Mouse (Mus musculus): ENCODE measurements around the gene Tmem63a.

DNA sequence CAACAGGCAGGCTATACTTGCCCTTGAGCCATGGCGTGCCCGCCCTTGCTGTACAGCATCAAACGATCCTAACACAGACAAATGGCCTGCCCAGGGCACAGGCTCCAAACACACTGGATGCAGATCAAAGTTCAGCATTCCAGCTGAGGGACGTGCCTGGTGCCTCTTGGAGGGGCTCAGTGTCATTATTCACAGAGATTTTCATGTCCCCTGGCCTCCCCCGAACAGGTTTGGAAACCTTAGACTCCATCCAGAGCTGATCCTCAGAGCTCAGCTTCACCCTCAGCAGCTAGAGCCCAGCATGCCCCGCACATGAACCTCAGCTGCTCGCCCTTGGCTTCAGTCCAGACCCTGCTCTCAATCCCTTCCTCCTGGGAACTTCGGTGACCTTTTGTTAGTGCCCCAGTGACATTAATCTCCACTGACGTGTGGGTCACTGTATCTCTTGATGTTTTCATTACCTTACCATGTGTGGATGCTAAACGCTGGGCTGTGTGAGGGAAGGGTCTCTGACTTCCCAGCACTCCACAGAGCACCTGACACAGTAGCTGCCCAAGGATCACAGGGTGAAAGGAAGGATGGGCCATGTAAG lies 58.5 kb downstream of the Tmem63a start:
- TF ChIP-seq CTCF (IDR thresholded peaks at IDR 0.05; ENCODE audit: extremely low read depth, insufficient read depth, low read length), result no peak
- TF ChIP-seq POLR2A (IDR thresholded peaks at IDR 0.05; ENCODE audit: extremely low read depth, insufficient read depth, low read length), result no peak
